Mouse (Mus musculus) hindbrain, embryonic 11.5 days (tissue): ENCODE data around the gene Pgam5. TPM values are rescaled to one million over a fixed set of nuclear protein-coding genes. Genes with fewer than 3 reads are reported as not detected.

Experiments used
- ATAC-seq: fragments of 200-750 bp; cut with Nextera tagmentation; 2 replicates; pipeline ENCODE4 v1.8.0; 2017; ENCODE audit warnings: mild to moderate bottlenecking, moderate TSS enrichment, moderate library complexity; ENCODE audit not compliant: low FRiP score
- DNase-seq: peaks from one replicate; pipeline ENCODE4 v3.0.0-alpha.2; 2015; ENCODE audit warnings: low spot score
- H3K27ac ChIP-seq: fragments of 300-500 bp; sonication (generic); 2 replicates; pipeline ENCODE4 v1.5.1; 2014; ENCODE audit warnings: mild to moderate bottlenecking, low read depth, low read length
- H3K27me3 ChIP-seq: fragments of 300-500 bp; sonication (generic); 2 replicates; pipeline ENCODE4 v1.6.1; 2014; ENCODE audit warnings: mild to moderate bottlenecking, low read length, moderate library complexity, mixed read lengths; ENCODE audit not compliant: control insufficient read depth, insufficient read depth
- H3K36me3 ChIP-seq: fragments of 300-500 bp; sonication (generic); 2 replicates; pipeline ENCODE4 v1.6.1; 2014; ENCODE audit warnings: mild to moderate bottlenecking, low read length, moderate library complexity, mixed read lengths; ENCODE audit not compliant: control insufficient read depth, insufficient read depth
- H3K4me1 ChIP-seq: fragments of 300-500 bp; sonication (generic); replicated peaks from 2 replicates; pipeline ENCODE4 v1.6.1; 2014; ENCODE audit warnings: low read length, mixed read lengths; ENCODE audit not compliant: control insufficient read depth, insufficient read depth
- H3K4me2 ChIP-seq: fragments of 300-500 bp; sonication (generic); replicated peaks from 2 replicates; pipeline ENCODE4 v1.6.1; 2014; ENCODE audit warnings: mild to moderate bottlenecking, low read depth, low read length
- H3K4me3 ChIP-seq: fragments of 300-500 bp; sonication (generic); 2 replicates; pipeline ENCODE4 v1.5.1; 2014; ENCODE audit warnings: low read depth, low read length
- H3K9ac ChIP-seq: fragments of 300-500 bp; sonication (generic); 2 replicates; pipeline ENCODE4 v1.6.1; 2014; ENCODE audit warnings: low read depth, low read length
- H3K9me3 ChIP-seq: fragments of 300-500 bp; sonication (generic); 2 replicates; pipeline ENCODE4 v1.6.1; 2016; ENCODE audit warnings: low read length; ENCODE audit not compliant: control insufficient read depth
- WGBS: fragments of 180-500 bp; shearing (Covaris S2); extraction: QIAGEN DNeasy Blood & Tissue Kit; methylation state at CpG from one replicate; pipeline ENCODE4 v1.1.7; 2014; 5-methylcytosine and 5-hydroxymethylcytosine counted together
- polyA plus RNA-seq: library from polyadenylated mRNA; unstranded; fragments of >200 nt; fragmentation: Nextera tagmentation; extraction: Ambion mirVana; gene quantifications from 2 replicates; pipeline ENCODE4 v1.2.1, GENCODE M21; 2014

Gene Pgam5
- polyA plus RNA-seq, 1 experiment from 2014 or later, result 88.9 TPM

GRCm38 (mm10) chr5:110222757-110223156 is 47.0 kb downstream of the Pgam5 start:
- Histone ChIP-seq H3K27ac (no peak overlapping the region), H3K27me3 (no peaks in the 10 kb centered on the region), H3K4me1 (no peaks in the 10 kb centered on the region), H3K9ac (no peak overlapping the region), H3K9me3 (no peaks in the 10 kb centered on the region), H3K36me3 (no peaks in the 10 kb centered on the region), H3K4me2 (no peak overlapping the region), H3K4me3 (no peak overlapping the region)
- WGBS, result 85% methylated on average over 6 of the region's 6 CpGs
- ATAC-seq (no peak), DNase-seq (no peak)

GRCm38 (mm10) chr5:110220331-110220730 is 49.4 kb downstream of the Pgam5 start:
- Histone ChIP-seq H3K4me3 (no peak overlapping the region), H3K27me3 (no peaks in the 10 kb centered on the region), H3K9me3 (no peaks in the 10 kb centered on the region), H3K4me1 (no peaks in the 10 kb centered on the region), H3K27ac (no peak overlapping the region), H3K4me2 (no peak overlapping the region), H3K9ac (no peak overlapping the region), H3K36me3 (no peaks in the 10 kb centered on the region)
- ATAC-seq (no peak), DNase-seq (no peak)
- WGBS, result 94% methylated on average over 4 of the region's 4 CpGs

GRCm38 (mm10) chr5:110216780-110217179 is 52.9 kb downstream of the Pgam5 start:
- no peak for DNase-seq
- Histone ChIP-seq H3K9ac (no peak overlapping the region), H3K4me3 (no peak overlapping the region), H3K36me3 (0 out of 2 replicates have a peak, but pooled peaks cover 2% of the 10 kb centered on the region), H3K4me1 (no peaks in the 10 kb centered on the region), H3K9me3 (no peaks in the 10 kb centered on the region), H3K27me3 (no peaks in the 10 kb centered on the region), H3K4me2 (no peak overlapping the region), H3K27ac (no peak overlapping the region)
- WGBS, result 95% methylated on average over 3 of the region's 3 CpGs
- no peak for ATAC-seq

GRCm38 (mm10) chr5:110211312-110211711 is 58.4 kb downstream of the Pgam5 start:
- WGBS, result 86% methylated on average over 2 of the region's 2 CpGs
- no peak for ATAC-seq

More at GRCm38 (mm10) chr5:110211312-110211711, 58.4 kb downstream of the Pgam5 start:
- no peak overlapping the region for H3K4me3 ChIP-seq
- H3K4me1 ChIP-seq, result no peaks in the 10 kb centered on the region
- no peak for DNase-seq
- H3K4me2 ChIP-seq, result no peak overlapping the region
- no peaks in the 10 kb centered on the region for H3K27me3 ChIP-seq
- H3K27ac ChIP-seq, result no peak overlapping the region
- H3K9me3 ChIP-seq, result no peaks in the 10 kb centered on the region
- H3K36me3 ChIP-seq, result peaks cover 5% of the 10 kb centered on the region; the same call in 1 of the 2 replicates
- no peak overlapping the region for H3K9ac ChIP-seq

Other genes with a start within 250 kb of the Pgam5 start
- 5.5 and 6.4 TPM in 2 replicates for gene Gm17655, start 197.4 kb downstream of the Pgam5 start, polyA plus RNA-seq
- gene Gm35315, start 175.5 kb downstream of the Pgam5 start, polyA plus RNA-seq, result 0.80 and 1.0 TPM in 2 replicates
- 0.64 and 0.76 TPM in 2 replicates for gene Plcxd1, start 169.9 kb downstream of the Pgam5 start, polyA plus RNA-seq
- 26.6 and 29.5 TPM in 2 replicates for gene Gtpbp6, start 161.7 kb downstream of the Pgam5 start, polyA plus RNA-seq
- 8.6 and 10.7 TPM in 2 replicates for gene Zfp605, start 159.8 kb downstream of the Pgam5 start, polyA plus RNA-seq
- gene Chfr, start 134.1 kb downstream of the Pgam5 start, polyA plus RNA-seq, result 86.9 and 88.5 TPM in 2 replicates
- gene Golga3, start 93.2 kb downstream of the Pgam5 start, polyA plus RNA-seq, result 21.0 and 26.0 TPM in 2 replicates
- 38.7 and 46.5 TPM in 2 replicates for gene Ankle2, start 38.9 kb downstream of the Pgam5 start, polyA plus RNA-seq
- gene Pxmp2, start 16.3 kb upstream of the Pgam5 start, polyA plus RNA-seq, result 7.9 and 10.0 TPM in 2 replicates
- 28.5 and 30.1 TPM in 2 replicates for gene Pole, start 16.4 kb upstream of the Pgam5 start, polyA plus RNA-seq
- gene P2rx2, start 73.3 kb upstream of the Pgam5 start, polyA plus RNA-seq, result 0.67 and 0.91 TPM in 2 replicates
- gene Lrcol1, start 74.8 kb upstream of the Pgam5 start, polyA plus RNA-seq, result not detected in 2 replicates
- 15.8 and 17.5 TPM in 2 replicates for gene Fbrsl1, start 178.6 kb upstream of the Pgam5 start, polyA plus RNA-seq